Mouse (Mus musculus): ENCODE data around the gene Gm10964. TPM values are rescaled to one million over a fixed set of nuclear protein-coding genes. Genes with fewer than 3 reads are reported as not detected.

Gm10964 gene
- polyA plus RNA-seq, 1 experiment from 2014 or later, result not detected

GRCm38 (mm10) chr3:103716774-103717760, 22.1 kb upstream of the Gm10964 start:
- TF ChIP-seq EP300 (optimal IDR thresholded peaks at IDR 0.05) (no peak), CTCF (IDR thresholded peaks at IDR 0.05; ENCODE audit: low read depth) (no peak)
- Histone ChIP-seq H3K4me1 (replicated peaks; ENCODE audit: control insufficient read depth, insufficient read depth) (no peaks in the 10 kb centered on the region), H3K9me3 (ENCODE audit: control insufficient read depth, low read length) (no peaks in the 10 kb centered on the region), H3K27me3 (ENCODE audit: control insufficient read depth, insufficient read depth, low read length) (no peaks in the 10 kb centered on the region), H3K36me3 (ENCODE audit: control insufficient read depth, insufficient read depth, low read length) (no peaks in the 10 kb centered on the region), H3K27ac (replicated peaks) (peak overlapping the region; percentile 58; the same call in 1 of the 2 replicates), H3K4me3 (ENCODE audit: low read depth, low read length) (no peak overlapping the region), H3K4me2 (replicated peaks; ENCODE audit: low read depth) (no peak overlapping the region), H3K9ac (ENCODE audit: low read length) (no peak overlapping the region)
- ATAC-seq (ENCODE audit: low FRiP score, low TSS enrichment) (peak; percentile 47; the same call in 1 of the 2 replicates), DNase-seq (ENCODE audit: low spot score) (no peak)
- WGBS, result 40% methylated on average over 14 of the region's 15 CpGs

- no peaks in the 10 kb centered on the region for H3K36me3 ChIP-seq (ENCODE audit: control insufficient read depth, insufficient read depth, low read length)
- no peak overlapping the region for H3K4me3 ChIP-seq (ENCODE audit: low read depth, low read length)
- no peak overlapping the region for H3K4me2 ChIP-seq (replicated peaks; ENCODE audit: low read depth)
- no peaks in the 10 kb centered on the region for H3K27me3 ChIP-seq (ENCODE audit: control insufficient read depth, insufficient read depth, low read length)
- no peak overlapping the region for H3K9ac ChIP-seq (ENCODE audit: low read length)
- H3K27ac ChIP-seq (replicated peaks), result no peak overlapping the region
- no peaks in the 10 kb centered on the region for H3K9me3 ChIP-seq (ENCODE audit: control insufficient read depth, low read length)
- no peak for ATAC-seq (ENCODE audit: low FRiP score, low TSS enrichment)
- no peak for DNase-seq (ENCODE audit: low spot score)
- 86% methylated on average over 4 of the region's 4 CpGs for WGBS
- H3K4me1 ChIP-seq (replicated peaks; ENCODE audit: control insufficient read depth, insufficient read depth), result no peaks in the 10 kb centered on the region
- no peak for TF ChIP-seq CTCF (IDR thresholded peaks at IDR 0.05; ENCODE audit: low read depth)
- TF ChIP-seq EP300 (optimal IDR thresholded peaks at IDR 0.05), result no peak
Observed at GRCm38 (mm10) chr3:103718728-103719127, 20.4 kb upstream of the Gm10964 start.

GRCm38 (mm10) chr3:103724137-103724536, 15.0 kb upstream of the Gm10964 start:
- Histone ChIP-seq H3K4me3 (ENCODE audit: low read depth, low read length) (no peak overlapping the region), H3K36me3 (ENCODE audit: control insufficient read depth, insufficient read depth, low read length) (no peaks in the 10 kb centered on the region), H3K27ac (replicated peaks) (no peak overlapping the region), H3K9ac (ENCODE audit: low read length) (no peak overlapping the region), H3K27me3 (ENCODE audit: control insufficient read depth, insufficient read depth, low read length) (no peaks in the 10 kb centered on the region), H3K4me2 (replicated peaks; ENCODE audit: low read depth) (no peak overlapping the region), H3K9me3 (ENCODE audit: control insufficient read depth, low read length) (no peaks in the 10 kb centered on the region), H3K4me1 (replicated peaks; ENCODE audit: control insufficient read depth, insufficient read depth) (no peaks in the 10 kb centered on the region)
- ATAC-seq (ENCODE audit: low FRiP score, low TSS enrichment), result no peak
- no peak for TF ChIP-seq EP300 (optimal IDR thresholded peaks at IDR 0.05)
- TF ChIP-seq CTCF (IDR thresholded peaks at IDR 0.05; ENCODE audit: low read depth), result peak; percentile 49
- 52% methylated on average over 3 of the region's 3 CpGs for WGBS
- peak; percentile 36 for DNase-seq (ENCODE audit: low spot score)

GRCm38 (mm10) chr3:103726642-103727041, 12.5 kb upstream of the Gm10964 start:
- Histone ChIP-seq H3K4me2 (replicated peaks; ENCODE audit: low read depth) (no peak overlapping the region), H3K36me3 (ENCODE audit: control insufficient read depth, insufficient read depth, low read length) (no peaks in the 10 kb centered on the region), H3K4me3 (ENCODE audit: low read depth, low read length) (no peak overlapping the region), H3K27me3 (ENCODE audit: control insufficient read depth, insufficient read depth, low read length) (no peaks in the 10 kb centered on the region), H3K4me1 (replicated peaks; ENCODE audit: control insufficient read depth, insufficient read depth) (no peaks in the 10 kb centered on the region), H3K9me3 (ENCODE audit: control insufficient read depth, low read length) (no peaks in the 10 kb centered on the region), H3K27ac (replicated peaks) (no peak overlapping the region), H3K9ac (ENCODE audit: low read length) (no peak overlapping the region)
- ATAC-seq (ENCODE audit: low FRiP score, low TSS enrichment) (no peak), DNase-seq (ENCODE audit: low spot score) (no peak)
- TF ChIP-seq EP300 (optimal IDR thresholded peaks at IDR 0.05) (no peak), CTCF (IDR thresholded peaks at IDR 0.05; ENCODE audit: low read depth) (no peak)
- 57% methylated on average over 3 of the region's 3 CpGs for WGBS

GRCm38 (mm10) chr3:103727813-103728326, 11.3 kb upstream of the Gm10964 start:
- ATAC-seq (ENCODE audit: low FRiP score, low TSS enrichment), result no peak
- TF ChIP-seq EP300 (optimal IDR thresholded peaks at IDR 0.05), result no peak
- no peak for TF ChIP-seq CTCF (IDR thresholded peaks at IDR 0.05; ENCODE audit: low read depth)
- no peak overlapping the region for H3K27ac ChIP-seq (replicated peaks)
- no peak overlapping the region for H3K4me3 ChIP-seq (ENCODE audit: low read depth, low read length)
- H3K27me3 ChIP-seq (ENCODE audit: control insufficient read depth, insufficient read depth, low read length), result no peaks in the 10 kb centered on the region
- 41% methylated on average over 2 of the region's 2 CpGs for WGBS
- no peaks in the 10 kb centered on the region for H3K36me3 ChIP-seq (ENCODE audit: control insufficient read depth, insufficient read depth, low read length)
- H3K4me1 ChIP-seq (replicated peaks; ENCODE audit: control insufficient read depth, insufficient read depth), result no peaks in the 10 kb centered on the region
- H3K9ac ChIP-seq (ENCODE audit: low read length), result no peak overlapping the region
- H3K4me2 ChIP-seq (replicated peaks; ENCODE audit: low read depth), result no peak overlapping the region
- no peak for DNase-seq (ENCODE audit: low spot score)
- no peaks in the 10 kb centered on the region for H3K9me3 ChIP-seq (ENCODE audit: control insufficient read depth, low read length)

- Histone ChIP-seq H3K27me3 (ENCODE audit: control insufficient read depth, insufficient read depth, low read length) (no peaks in the 10 kb centered on the region), H3K4me2 (replicated peaks; ENCODE audit: low read depth) (no peak overlapping the region), H3K9me3 (ENCODE audit: control insufficient read depth, low read length) (no peaks in the 10 kb centered on the region), H3K27ac (replicated peaks) (no peak overlapping the region), H3K4me1 (replicated peaks; ENCODE audit: control insufficient read depth, insufficient read depth) (0 out of 2 replicates have a peak, but pooled peaks cover 4% of the 10 kb centered on the region), H3K9ac (ENCODE audit: low read length) (no peak overlapping the region), H3K36me3 (ENCODE audit: control insufficient read depth, insufficient read depth, low read length) (no peaks in the 10 kb centered on the region), H3K4me3 (ENCODE audit: low read depth, low read length) (no peak overlapping the region)
- no peak for DNase-seq (ENCODE audit: low spot score)
- no peak for TF ChIP-seq EP300 (optimal IDR thresholded peaks at IDR 0.05)
- no peak for TF ChIP-seq CTCF (IDR thresholded peaks at IDR 0.05; ENCODE audit: low read depth)
- no peak for ATAC-seq (ENCODE audit: low FRiP score, low TSS enrichment)
- WGBS, result 86% methylated on average over 9 of the region's 9 CpGs
Observed at GRCm38 (mm10) chr3:103729850-103730249, 9.3 kb upstream of the Gm10964 start.
